In genomic region chr11:84129799-84130185, GRCm38 (mm10) we compare ENCODE assay signal across 9 mouse cellular contexts. TPM values are rescaled to one million over a fixed set of nuclear protein-coding genes. Genes with fewer than 3 reads are reported as not detected.
DNase-seq lines count a peak whose midpoint lies in the region; ATAC-seq and TF ChIP-seq lines count a peak whose summit lies in the region.
"Had no signal": no experiment of that assay in that cellular context is flagged by ENCODE, and none has a peak within 500 bp of the region (broad histone marks: within the 10 kb centered on the region; RNA-seq: fewer than 3 reads in every experiment).

No protein-coding gene starts in this region.

- no peak overlapping the region for H3K27ac ChIP-seq in heart, embryonic 11.5 days (ENCODE audit: low read depth, low read length)
- no peak overlapping the region for H3K27ac ChIP-seq in ES-Bruce4 (ENCODE audit: insufficient read depth, low read length)
- no peak overlapping the region for H3K27ac ChIP-seq in macrophage

- peak overlapping the region; percentile 86 for H3K4me2 ChIP-seq in heart, embryonic 11.5 days

- peak overlapping the region; percentile 80 for H3K4me3 ChIP-seq in heart, embryonic 11.5 days (ENCODE audit: low read depth, low read length)
- peak overlapping the region; percentile 66 for H3K4me3 ChIP-seq in ES-Bruce4 (ENCODE audit: low read depth, low read length)
- H3K4me3 ChIP-seq in macrophage (ENCODE audit: inconsistent target): peak overlapping the region; percentile 39

- intact Hi-C loops in left cerebral cortex, postnatal 36 days (cut with DNase I): loop anchor here (1.0 kb wide), 1 partner anchor 61 kb away; no protein-coding TSS in a partner anchor

- peaks cover 2% of the 10 kb centered on the region; the same call in 1 of the 2 replicates for H3K36me3 ChIP-seq in heart, embryonic 11.5 days (ENCODE audit: control insufficient read depth, insufficient read depth, low read length)
- H3K36me3 ChIP-seq in ES-Bruce4 (ENCODE audit: control insufficient read depth, insufficient read depth, low read length, poor library complexity, severe bottlenecking) (peaks cover 24% of the 10 kb centered on the region), macrophage (ENCODE audit: inconsistent target) (0 out of 2 replicates have a peak, but pooled peaks cover 5% of the 10 kb centered on the region)

- TF ChIP-seq CTCF in ES-Bruce4 (IDR thresholded peaks at IDR 0.05; ENCODE audit: low read depth, low read length): no peak

- H3K9ac ChIP-seq in heart, embryonic 11.5 days (ENCODE audit: low read depth, low read length): peak overlapping the region; percentile 92
- peak overlapping the region; percentile 33 for H3K9ac ChIP-seq in ES-Bruce4 (ENCODE audit: low read depth, poor library complexity, severe bottlenecking)

- DNase-seq in heart, adult 9 months (ENCODE audit: low spot score in 2 of 2): no peak
- no peak for DNase-seq in gastrocnemius, postnatal 4 days (ENCODE audit: low spot score in 2 of 2)
- no peak for DNase-seq in left cerebral cortex, postnatal 36 days (ENCODE audit: low spot score in 2 of 2)
- no peak for DNase-seq in urinary bladder, adult 18-20 months (ENCODE audit: low spot score in 2 of 2)

- no peaks in the 10 kb centered on the region for H3K27me3 ChIP-seq in heart, embryonic 11.5 days (ENCODE audit: control insufficient read depth, insufficient read depth, low read length)
- H3K27me3 ChIP-seq in ES-Bruce4 (ENCODE audit: control insufficient read depth, insufficient read depth, low read length, poor library complexity, severe bottlenecking): no peaks in the 10 kb centered on the region

- TF ChIP-seq EP300 in ES-Bruce4 (IDR thresholded peaks at IDR 0.05; ENCODE audit: insufficient read depth, low read depth, low read length): no peak

- H3K4me1 ChIP-seq in heart, embryonic 11.5 days (ENCODE audit: control insufficient read depth, insufficient read depth, low read length): peaks cover 6% of the 10 kb centered on the region; the same call in 1 of the 2 replicates
- H3K4me1 ChIP-seq in ES-Bruce4 (ENCODE audit: control insufficient read depth, insufficient read depth, low read length): no peaks in the 10 kb centered on the region

- TF ChIP-seq POLR2A in ES-Bruce4 (IDR thresholded peaks at IDR 0.05; ENCODE audit: insufficient read depth, low read length): no peak

- ATAC-seq in heart, embryonic 11.5 days (replicated peaks; ENCODE audit: insufficient number of reproducible peaks, low FRiP score, low TSS enrichment): no peak
- peak; percentile 2; the same call in 1 of the 2 replicates for ATAC-seq in granulocyte monocyte progenitor cell, adult 5-6 weeks (replicated peaks; ENCODE audit: poor library complexity, severe bottlenecking)

- no peaks in the 10 kb centered on the region for H3K9me3 ChIP-seq in heart, embryonic 11.5 days (replicated peaks; ENCODE audit: control insufficient read depth, low read length)
- H3K9me3 ChIP-seq in ES-Bruce4 (replicated peaks; ENCODE audit: control insufficient read depth, insufficient read depth, low read length, poor library complexity, severe bottlenecking): no peaks in the 10 kb centered on the region

- H3K79me2 ChIP-seq in macrophage (ENCODE audit: inconsistent target): no peaks in the 10 kb centered on the region

- WGBS in heart, embryonic 11.5 days (ENCODE audit: insufficient replicate concordance): 5% methylated on average over 11 of the region's 11 CpGs
- 8% methylated on average over 11 of the region's 11 CpGs for WGBS in macrophage (ENCODE audit: missing documents)

RNA-seq across cellular contexts. Expression of gene Acaca, which starts 0.3 kb away (rescaled TPM):
- 11.9 and 12.1 TPM in 2 replicates for polyA plus RNA-seq in heart, embryonic 11.5 days (2014; fragmentation: Nextera tagmentation; extraction: Ambion mirVana)
- polyA plus RNA-seq in ES-Bruce4 (2011; ENCODE audit: insufficient read depth, insufficient read length, low read depth, missing spikeins) (49.5 and 50.3 TPM in 2 replicates), macrophage (2018) (10.9 to 20.1 TPM (median 11.1 TPM) in 3 replicates)
- 28.9 and 40.2 TPM in 2 replicates for total RNA-seq in granulocyte monocyte progenitor cell, adult 5-6 weeks (2014; fragmentation: Nextera tagmentation)
- total RNA-seq in granulocyte monocyte progenitor cell, adult 5-6 weeks (2017): 34.7 and 38.5 TPM in 2 replicates
- 100 to 1,000 TPM in 15 of 26 experiments, 10 to 100 TPM in 11; 30.0 to 142 (median 106) TPM for total RNA-seq in macrophage (2018; cell fraction: chromatin; rRNA removed)
- 10 to 100 TPM; 12.0 to 25.5 (median 21.3) TPM for total RNA-seq in macrophage (2018; cell fraction: cytosol; rRNA removed)
- 10 to 100 TPM; 17.6 to 79.5 (median 38.8) TPM for total RNA-seq in macrophage (2018; cell fraction: nucleus; rRNA removed)
- 10 to 100 TPM; 25.1 to 25.4 TPM for total RNA-seq in gastrocnemius, postnatal 4 days (2021)
- total RNA-seq in left cerebral cortex, postnatal 36 days (2021): 10 to 100 TPM; 84.5 to 85.3 TPM

RNA-seq across cellular contexts. Expression of gene Tada2a, which starts 0.4 kb away (rescaled TPM):
- 21.3 and 24.2 TPM in 2 replicates for polyA plus RNA-seq in heart, embryonic 11.5 days (2014; fragmentation: Nextera tagmentation; extraction: Ambion mirVana)
- polyA plus RNA-seq in ES-Bruce4 (2011; ENCODE audit: insufficient read depth, insufficient read length, low read depth, missing spikeins) (95.8 and 99.3 TPM in 2 replicates), macrophage (2018) (5.3 to 8.6 TPM (median 7.5 TPM) in 3 replicates)
- 27.1 and 29.0 TPM in 2 replicates for total RNA-seq in granulocyte monocyte progenitor cell, adult 5-6 weeks (2014; fragmentation: Nextera tagmentation)
- 20.0 and 22.2 TPM in 2 replicates for total RNA-seq in granulocyte monocyte progenitor cell, adult 5-6 weeks (2017)
- total RNA-seq in macrophage (2018; cell fraction: chromatin; rRNA removed): 10 to 100 TPM in 23 of 26 experiments, 1 to 10 TPM in 3; 8.7 to 66.8 (median 36.6) TPM
- total RNA-seq in macrophage (2018; cell fraction: cytosol; rRNA removed): 1 to 10 TPM; 1.5 to 6.8 (median 4.7) TPM
- total RNA-seq in macrophage (2018; cell fraction: nucleus; rRNA removed): 10 to 100 TPM in 18 of 26 experiments, 1 to 10 TPM in 8; 3.8 to 35.9 (median 16.3) TPM
- total RNA-seq in gastrocnemius, postnatal 4 days (2021): 10 to 100 TPM; 13.9 to 19.4 TPM
- total RNA-seq in left cerebral cortex, postnatal 36 days (2021): 10 to 100 TPM; 35.2 to 40.4 TPM

RNA-seq across cellular contexts. Expression of gene Gm11437, which starts 37.5 kb away (rescaled TPM):
- polyA plus RNA-seq in heart, embryonic 11.5 days (2014; fragmentation: Nextera tagmentation; extraction: Ambion mirVana): not detected in 2 replicates
- polyA plus RNA-seq in ES-Bruce4 (2011; ENCODE audit: insufficient read depth, insufficient read length, low read depth, missing spikeins) (not detected in 2 replicates), macrophage (2018) (not detected in 3 replicates)
- not detected in 2 replicates for total RNA-seq in granulocyte monocyte progenitor cell, adult 5-6 weeks (2014; fragmentation: Nextera tagmentation)
- total RNA-seq in granulocyte monocyte progenitor cell, adult 5-6 weeks (2017): not detected in 2 replicates
- not detected for total RNA-seq in macrophage (2018; cell fraction: chromatin; rRNA removed)
- not detected for total RNA-seq in macrophage (2018; cell fraction: cytosol; rRNA removed)
- not detected for total RNA-seq in macrophage (2018; cell fraction: nucleus; rRNA removed)
- not detected for total RNA-seq in gastrocnemius, postnatal 4 days (2021)
- not detected for total RNA-seq in left cerebral cortex, postnatal 36 days (2021)
- total RNA-seq: gastrocnemius, adult 8-10 months had no signal
